Mouse (Mus musculus): Measurements from ENCODE around the gene Rchy1.

GRCm38 (mm10) chr5:91974002-91974401 is 11.1 kb upstream of the Rchy1 start:
- no peak for TF ChIP-seq POLR2A (IDR thresholded peaks at IDR 0.05; ENCODE audit: borderline replicate concordance, extremely low read depth, low read depth, low read length)
- no peak for TF ChIP-seq CTCF (IDR thresholded peaks at IDR 0.05; ENCODE audit: insufficient read depth, low read length)
